Mouse (Mus musculus): ENCODE measurements around the gene Pfas. TPM values are rescaled to one million over a fixed set of nuclear protein-coding genes. Genes with fewer than 3 reads are reported as not detected.

The Pfas gene
- polyA plus RNA-seq, 1 experiment from 2014 or later, result 24.0 TPM

- no peak for ATAC-seq (replicated peaks; ENCODE audit: insufficient number of reproducible peaks, low FRiP score, low TSS enrichment)
- no peak overlapping the region for H3K4me3 ChIP-seq (ENCODE audit: low read depth, low read length)
- H3K36me3 ChIP-seq (ENCODE audit: control insufficient read depth, insufficient read depth, low read length), result no peaks in the 10 kb centered on the region
- 0 out of 2 replicates have a peak, but pooled peaks cover 5% of the 10 kb centered on the region for H3K27me3 ChIP-seq (ENCODE audit: control insufficient read depth, insufficient read depth, low read length)
- H3K9me3 ChIP-seq (replicated peaks; ENCODE audit: control insufficient read depth, low read length), result no peaks in the 10 kb centered on the region
- H3K9ac ChIP-seq (ENCODE audit: low read depth, low read length), result no peak overlapping the region
- H3K4me2 ChIP-seq, result no peak overlapping the region
- H3K4me1 ChIP-seq (ENCODE audit: control insufficient read depth, insufficient read depth, low read length), result 0 out of 2 replicates have a peak, but pooled peaks cover 2% of the 10 kb centered on the region
- 68% methylated on average over 3 of the region's 3 CpGs for WGBS (ENCODE audit: insufficient replicate concordance)
- no peak overlapping the region for H3K27ac ChIP-seq (ENCODE audit: low read depth, low read length)
Measured at GRCm38 (mm10) chr11:68961596-68961995, 46.7 kb downstream of the Pfas start.

GRCm38 (mm10) chr11:68957971-68958370, 50.3 kb downstream of the Pfas start:
- H3K27me3 ChIP-seq (ENCODE audit: control insufficient read depth, insufficient read depth, low read length), result peaks cover 27% of the 10 kb centered on the region
- H3K4me3 ChIP-seq (ENCODE audit: low read depth, low read length), result peak overlapping the region; percentile 35; the same call in 1 of the 2 replicates
- peaks cover 15% of the 10 kb centered on the region for H3K4me1 ChIP-seq (ENCODE audit: control insufficient read depth, insufficient read depth, low read length)
- H3K36me3 ChIP-seq (ENCODE audit: control insufficient read depth, insufficient read depth, low read length), result no peaks in the 10 kb centered on the region
- 74% methylated on average over 1 of the region's 1 CpGs for WGBS (ENCODE audit: insufficient replicate concordance)
- H3K9me3 ChIP-seq (replicated peaks; ENCODE audit: control insufficient read depth, low read length), result no peaks in the 10 kb centered on the region
- no peak overlapping the region for H3K9ac ChIP-seq (ENCODE audit: low read depth, low read length)
- no peak for ATAC-seq (replicated peaks; ENCODE audit: insufficient number of reproducible peaks, low FRiP score, low TSS enrichment)
- no peak overlapping the region for H3K27ac ChIP-seq (ENCODE audit: low read depth, low read length)
- H3K4me2 ChIP-seq, result peak overlapping the region; percentile 83

GRCm38 (mm10) chr11:68957308-68957707, 51.0 kb downstream of the Pfas start, which contains the start of gene Arhgef15:
Arhgef15 (minus strand) TSS chr11:68957480.
- Histone ChIP-seq H3K9me3 (replicated peaks; ENCODE audit: control insufficient read depth, low read length) (no peaks in the 10 kb centered on the region), H3K27me3 (ENCODE audit: control insufficient read depth, insufficient read depth, low read length) (peaks cover 27% of the 10 kb centered on the region), H3K4me3 (ENCODE audit: low read depth, low read length) (peak within 1 kb of the TSS; percentile 35), H3K36me3 (ENCODE audit: control insufficient read depth, insufficient read depth, low read length) (no peaks in the 10 kb centered on the region), H3K9ac (ENCODE audit: low read depth, low read length) (peak within 1 kb of the TSS; percentile 58), H3K27ac (ENCODE audit: low read depth, low read length) (peak within 1 kb of the TSS; percentile 72), H3K4me1 (ENCODE audit: control insufficient read depth, insufficient read depth, low read length) (peaks cover 15% of the 10 kb centered on the region), H3K4me2 (peak within 1 kb of the TSS; percentile 83)
- 34% methylated on average over 8 of the region's 8 CpGs for WGBS (ENCODE audit: insufficient replicate concordance)
- no peak for ATAC-seq (replicated peaks; ENCODE audit: insufficient number of reproducible peaks, low FRiP score, low TSS enrichment)

- Histone ChIP-seq H3K27me3 (ENCODE audit: control insufficient read depth, insufficient read depth, low read length) (peaks cover 27% of the 10 kb centered on the region), H3K4me2 (peak overlapping the region; percentile 83), H3K4me3 (ENCODE audit: low read depth, low read length) (peak overlapping the region; percentile 35), H3K9ac (ENCODE audit: low read depth, low read length) (peak overlapping the region; percentile 58), H3K9me3 (replicated peaks; ENCODE audit: control insufficient read depth, low read length) (no peaks in the 10 kb centered on the region), H3K4me1 (ENCODE audit: control insufficient read depth, insufficient read depth, low read length) (peaks cover 15% of the 10 kb centered on the region), H3K27ac (ENCODE audit: low read depth, low read length) (peak overlapping the region; percentile 72), H3K36me3 (ENCODE audit: control insufficient read depth, insufficient read depth, low read length) (no peaks in the 10 kb centered on the region)
- peak; percentile 15; the same call in 1 of the 2 replicates for ATAC-seq (replicated peaks; ENCODE audit: insufficient number of reproducible peaks, low FRiP score, low TSS enrichment)
- 16% methylated on average over 13 of the region's 13 CpGs for WGBS (ENCODE audit: insufficient replicate concordance)
Measured at GRCm38 (mm10) chr11:68956697-68957096, 51.6 kb downstream of the Pfas start.

GRCm38 (mm10) chr11:68956107-68956506, 52.2 kb downstream of the Pfas start:
- WGBS (ENCODE audit: insufficient replicate concordance), result 7% methylated on average over 3 of the region's 3 CpGs
- H3K4me3 ChIP-seq (ENCODE audit: low read depth, low read length), result peak overlapping the region; percentile 35
- H3K27me3 ChIP-seq (ENCODE audit: control insufficient read depth, insufficient read depth, low read length), result peaks cover 32% of the 10 kb centered on the region
- ATAC-seq (replicated peaks; ENCODE audit: insufficient number of reproducible peaks, low FRiP score, low TSS enrichment), result no peak
- no peaks in the 10 kb centered on the region for H3K36me3 ChIP-seq (ENCODE audit: control insufficient read depth, insufficient read depth, low read length)
- peaks cover 15% of the 10 kb centered on the region for H3K4me1 ChIP-seq (ENCODE audit: control insufficient read depth, insufficient read depth, low read length)
- H3K27ac ChIP-seq (ENCODE audit: low read depth, low read length), result peak overlapping the region; percentile 72
- peak overlapping the region; percentile 83 for H3K4me2 ChIP-seq
- H3K9me3 ChIP-seq (replicated peaks; ENCODE audit: control insufficient read depth, low read length), result no peaks in the 10 kb centered on the region
- H3K9ac ChIP-seq (ENCODE audit: low read depth, low read length), result peak overlapping the region; percentile 58; the same call in 1 of the 2 replicates

GRCm38 (mm10) chr11:68955473-68955872, 52.8 kb downstream of the Pfas start:
- Histone ChIP-seq H3K9ac (ENCODE audit: low read depth, low read length) (no peak overlapping the region), H3K4me2 (peak overlapping the region; percentile 83), H3K36me3 (ENCODE audit: control insufficient read depth, insufficient read depth, low read length) (no peaks in the 10 kb centered on the region), H3K27ac (ENCODE audit: low read depth, low read length) (no peak overlapping the region), H3K27me3 (ENCODE audit: control insufficient read depth, insufficient read depth, low read length) (peaks cover 32% of the 10 kb centered on the region), H3K9me3 (replicated peaks; ENCODE audit: control insufficient read depth, low read length) (no peaks in the 10 kb centered on the region), H3K4me1 (ENCODE audit: control insufficient read depth, insufficient read depth, low read length) (peaks cover 15% of the 10 kb centered on the region), H3K4me3 (ENCODE audit: low read depth, low read length) (peak overlapping the region; percentile 47)
- ATAC-seq (replicated peaks; ENCODE audit: insufficient number of reproducible peaks, low FRiP score, low TSS enrichment), result no peak
- WGBS (ENCODE audit: insufficient replicate concordance), result 65% methylated on average over 5 of the region's 5 CpGs

GRCm38 (mm10) chr11:68954408-68954807, 53.9 kb downstream of the Pfas start:
- WGBS (ENCODE audit: insufficient replicate concordance), result 1% methylated on average over 17 of the region's 17 CpGs
- Histone ChIP-seq H3K9me3 (replicated peaks; ENCODE audit: control insufficient read depth, low read length) (no peaks in the 10 kb centered on the region), H3K4me1 (ENCODE audit: control insufficient read depth, insufficient read depth, low read length) (peaks cover 15% of the 10 kb centered on the region), H3K27ac (ENCODE audit: low read depth, low read length) (no peak overlapping the region), H3K4me2 (peak overlapping the region; percentile 83), H3K27me3 (ENCODE audit: control insufficient read depth, insufficient read depth, low read length) (peaks cover 32% of the 10 kb centered on the region), H3K36me3 (ENCODE audit: control insufficient read depth, insufficient read depth, low read length) (no peaks in the 10 kb centered on the region), H3K4me3 (ENCODE audit: low read depth, low read length) (peak overlapping the region; percentile 47), H3K9ac (ENCODE audit: low read depth, low read length) (peak overlapping the region; percentile 64; the same call in 1 of the 2 replicates)
- no peak for ATAC-seq (replicated peaks; ENCODE audit: insufficient number of reproducible peaks, low FRiP score, low TSS enrichment)

GRCm38 (mm10) chr11:68953903-68954302, 54.4 kb downstream of the Pfas start:
- Histone ChIP-seq H3K9ac (ENCODE audit: low read depth, low read length) (0 out of 2 replicates have a peak overlapping the region, but pooled peaks have one; percentile 5), H3K4me3 (ENCODE audit: low read depth, low read length) (peak overlapping the region; percentile 47), H3K27ac (ENCODE audit: low read depth, low read length) (no peak overlapping the region), H3K27me3 (ENCODE audit: control insufficient read depth, insufficient read depth, low read length) (peaks cover 32% of the 10 kb centered on the region), H3K9me3 (replicated peaks; ENCODE audit: control insufficient read depth, low read length) (no peaks in the 10 kb centered on the region), H3K4me1 (ENCODE audit: control insufficient read depth, insufficient read depth, low read length) (peaks cover 15% of the 10 kb centered on the region), H3K36me3 (ENCODE audit: control insufficient read depth, insufficient read depth, low read length) (no peaks in the 10 kb centered on the region), H3K4me2 (peak overlapping the region; percentile 83)
- WGBS (ENCODE audit: insufficient replicate concordance), result 7% methylated on average over 13 of the region's 13 CpGs
- ATAC-seq (replicated peaks; ENCODE audit: insufficient number of reproducible peaks, low FRiP score, low TSS enrichment), result no peak

- Histone ChIP-seq H3K4me3 (ENCODE audit: low read depth, low read length) (peak overlapping the region; percentile 30), H3K9me3 (replicated peaks; ENCODE audit: control insufficient read depth, low read length) (no peaks in the 10 kb centered on the region), H3K9ac (ENCODE audit: low read depth, low read length) (no peak overlapping the region), H3K27me3 (ENCODE audit: control insufficient read depth, insufficient read depth, low read length) (peaks cover 6% of the 10 kb centered on the region), H3K27ac (ENCODE audit: low read depth, low read length) (no peak overlapping the region), H3K4me2 (peak overlapping the region; percentile 64), H3K36me3 (ENCODE audit: control insufficient read depth, insufficient read depth, low read length) (no peaks in the 10 kb centered on the region), H3K4me1 (ENCODE audit: control insufficient read depth, insufficient read depth, low read length) (peaks cover 6% of the 10 kb centered on the region; the same call in 1 of the 2 replicates)
- ATAC-seq (replicated peaks; ENCODE audit: insufficient number of reproducible peaks, low FRiP score, low TSS enrichment), result no peak
- WGBS (ENCODE audit: insufficient replicate concordance), result 10% methylated on average over 12 of the region's 12 CpGs
Measured at GRCm38 (mm10) chr11:68947542-68947993, 60.7 kb downstream of the Pfas start.
